Mouse (Mus musculus) brain, embryonic 18.5 days (tissue): Measurements from ENCODE around the gene Adora2b.
"Not testable (repeated sequence)": the region's sequence is repeated elsewhere in the genome, so short reads cannot be mapped to it uniquely, and the experiment has no call there.

Source experiments
- DNase-seq: peaks from one replicate; pipeline ENCODE4 v3.0.0-alpha.2; 2012; ENCODE audit warnings: low read depth, low spot score

Adora2b gene

DNA sequence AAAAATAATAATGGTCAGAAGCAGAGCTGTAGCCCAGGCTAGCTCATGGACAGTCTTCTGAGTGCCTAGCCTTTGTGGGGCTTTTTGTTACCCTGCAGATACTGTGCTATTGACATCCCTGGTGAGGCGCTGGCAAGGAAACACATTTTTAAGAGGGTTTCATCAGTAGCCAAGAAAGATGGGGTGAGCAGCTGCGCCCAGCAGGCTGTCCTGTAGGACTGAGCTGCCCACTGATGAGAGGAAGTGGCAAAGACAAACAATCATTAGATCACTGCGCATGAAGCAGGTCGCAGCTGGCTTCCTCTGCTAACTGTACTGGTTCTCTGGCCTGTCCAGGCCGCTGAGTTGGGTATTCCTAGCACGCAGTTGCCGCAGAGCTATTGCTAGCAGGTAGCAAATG lies 14.8 kb downstream of the Adora2b start:
- DNase-seq: no peak

DNA sequence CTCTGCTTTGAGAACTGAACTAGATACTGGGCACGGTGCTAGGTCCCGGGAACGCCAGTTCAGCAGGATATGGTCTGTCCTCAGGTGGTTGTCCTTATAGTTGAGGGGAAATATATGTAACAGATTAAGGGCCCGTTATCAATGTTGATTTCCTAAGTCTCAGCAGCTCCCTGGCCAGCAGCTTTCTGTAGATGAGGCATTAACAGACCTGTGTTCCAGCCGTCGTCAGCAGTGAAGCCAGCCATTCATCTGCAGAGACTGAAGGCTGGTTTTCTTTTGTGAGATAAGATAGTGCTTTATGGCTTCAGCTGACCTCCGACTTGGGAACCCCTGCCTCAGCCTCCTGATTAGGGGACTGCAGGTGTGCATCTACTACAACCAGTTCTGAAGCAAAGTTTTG lies 15.2 kb downstream of the Adora2b start:
- DNase-seq: no peak

DNA sequence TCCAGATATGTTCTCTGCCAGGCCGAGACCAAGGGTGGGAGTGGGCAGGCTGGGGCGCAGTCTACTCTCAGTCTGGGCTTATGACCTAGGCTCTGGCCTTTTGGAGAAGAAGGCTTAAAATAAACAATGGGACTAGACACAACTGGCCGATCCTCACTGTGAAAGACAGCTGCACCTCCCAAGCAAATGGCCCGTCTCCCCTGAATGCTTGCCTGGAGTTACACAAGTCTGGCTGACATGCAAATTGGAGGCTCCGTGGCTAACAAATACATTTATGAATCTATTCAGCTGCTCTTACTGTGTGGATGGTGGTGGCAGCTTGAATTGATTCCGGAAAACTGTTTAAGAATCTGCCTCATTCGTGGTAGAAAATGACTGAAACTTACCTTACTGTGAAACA lies 16.9 kb downstream of the Adora2b start:
- no peak for DNase-seq

DNA sequence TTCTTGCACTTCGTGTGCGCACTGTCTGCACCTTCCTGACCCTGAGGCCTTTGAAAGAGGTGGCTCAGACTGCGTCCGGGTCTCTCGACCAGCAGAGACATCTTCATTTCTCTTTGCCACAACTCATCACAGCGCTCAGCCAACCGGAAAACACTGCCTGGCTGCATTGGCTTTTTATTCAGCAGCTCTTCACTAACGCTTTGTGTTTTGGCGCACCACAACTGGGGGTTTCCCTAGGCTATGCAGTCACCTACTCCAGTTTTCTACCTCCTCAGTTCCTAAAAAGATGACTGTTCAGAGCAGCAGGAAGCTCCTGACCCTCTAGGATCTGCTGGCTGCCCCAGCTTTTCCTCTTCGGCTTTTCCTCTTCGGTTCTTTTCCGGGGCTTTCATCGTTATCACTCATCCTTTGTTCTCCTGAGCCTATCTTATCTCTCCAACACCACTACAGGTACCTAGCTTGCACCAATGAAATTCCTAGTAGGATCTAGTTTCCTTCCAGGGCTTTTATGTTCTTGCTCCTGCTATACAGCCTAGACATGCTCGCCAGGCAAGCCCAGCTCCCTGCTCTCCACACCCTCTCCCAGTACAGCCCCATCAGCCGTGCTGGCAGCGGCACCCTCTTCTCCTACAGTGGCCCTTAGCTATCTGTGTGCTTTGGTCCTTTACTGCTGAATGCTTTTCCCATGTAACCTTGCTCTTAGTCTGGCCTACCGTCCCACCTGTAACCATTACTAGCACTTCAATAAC lies 17.9 kb downstream of the Adora2b start:
- no peak for DNase-seq

DNA sequence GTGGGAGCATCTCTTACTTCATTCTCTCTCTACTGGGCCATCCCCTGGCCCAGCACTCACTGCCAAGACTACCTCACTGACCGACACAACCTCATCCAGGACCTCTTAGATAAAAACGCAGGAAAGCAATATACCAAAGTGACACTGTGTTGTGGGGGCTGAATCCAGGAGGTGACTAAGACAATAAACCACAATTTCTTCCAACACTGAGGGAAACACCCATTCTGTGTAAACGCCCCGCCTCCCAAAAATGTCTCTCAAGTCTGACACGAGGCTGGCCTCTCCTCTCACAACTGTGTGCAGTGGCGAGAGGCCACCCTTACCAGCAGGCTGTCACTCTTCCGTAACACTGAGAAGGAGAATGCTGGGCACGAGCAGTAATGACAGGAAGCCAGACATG lies 19.6 kb downstream of the Adora2b start:
- no peak for DNase-seq

DNA sequence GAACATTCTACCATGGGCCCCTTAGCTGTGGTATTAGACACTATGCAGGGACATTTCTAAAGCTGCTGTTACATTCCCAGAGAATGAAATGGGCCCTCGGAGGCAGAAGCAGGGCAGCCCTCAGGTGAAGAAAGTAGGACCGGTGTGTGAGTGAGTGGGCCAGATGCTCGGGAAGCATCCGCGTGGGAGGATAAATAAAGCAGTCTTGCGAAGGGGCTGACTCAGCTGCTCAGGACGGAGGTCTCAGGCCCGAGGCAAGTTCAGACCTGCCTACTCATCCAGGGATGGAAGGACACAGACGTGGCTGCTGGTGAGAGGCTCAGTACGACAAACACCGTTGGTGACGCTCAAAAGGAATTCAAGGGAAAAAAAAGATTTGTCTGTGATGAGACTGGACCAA lies 20.3 kb downstream of the Adora2b start:
- DNase-seq: no peak

DNA sequence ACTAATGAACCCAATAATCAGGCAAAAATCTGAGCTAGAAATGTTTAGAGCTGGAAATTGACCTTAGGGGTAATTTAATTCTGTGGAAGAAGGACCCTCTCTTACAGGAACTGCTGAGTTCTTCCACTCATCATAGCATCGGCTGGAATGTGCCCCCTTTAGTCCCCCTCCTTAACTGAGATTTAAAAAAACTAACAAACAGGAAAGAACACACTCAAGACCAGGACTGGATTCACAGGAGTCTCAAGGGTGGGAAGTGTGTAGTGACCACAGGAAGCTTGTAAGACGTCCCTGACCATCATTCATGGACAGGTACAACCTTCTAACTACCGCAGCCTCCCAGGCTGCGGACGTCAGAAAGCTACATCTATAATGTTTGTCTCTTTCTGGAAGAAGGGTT lies 22.1 kb downstream of the Adora2b start:
- no peak for DNase-seq

DNA sequence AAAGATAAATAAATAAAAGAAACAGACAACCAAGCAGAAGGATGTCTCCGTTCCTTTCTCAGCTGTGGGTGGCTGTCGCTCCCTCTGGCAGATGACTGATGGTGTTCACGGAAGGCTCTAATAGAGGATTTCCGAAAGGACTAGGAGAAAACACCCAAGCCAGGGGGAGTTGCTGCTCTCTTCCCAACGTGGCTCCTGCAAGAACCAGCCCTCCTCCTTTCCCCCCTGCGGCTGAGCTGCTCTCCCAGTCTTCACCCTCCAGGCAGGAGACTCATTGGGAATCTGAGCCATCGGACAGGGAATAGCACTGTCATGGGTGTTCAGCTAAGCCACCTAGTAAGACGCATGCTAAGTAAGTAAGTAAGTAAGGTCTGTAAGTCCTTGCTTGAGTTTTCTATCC lies 28.3 kb downstream of the Adora2b start:
- no peak for DNase-seq

DNA sequence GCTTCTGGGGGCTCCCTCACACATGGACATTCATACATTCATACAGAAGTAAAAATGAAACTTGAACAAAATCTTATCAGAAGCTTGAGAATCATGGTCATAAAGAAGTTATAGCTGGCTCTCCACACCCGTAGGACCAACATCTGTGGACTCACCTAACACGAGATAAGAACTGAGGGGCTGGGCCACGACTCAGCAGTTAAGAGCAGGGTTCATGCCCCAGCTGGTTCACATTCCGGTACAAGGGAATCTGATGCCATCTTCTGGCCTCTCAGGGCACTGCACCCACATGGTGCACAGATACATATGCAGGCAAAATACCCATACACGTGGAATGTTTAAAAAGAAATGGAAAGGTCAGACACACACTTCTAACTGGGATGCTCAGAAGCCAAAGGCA lies 29.2 kb downstream of the Adora2b start:
- DNase-seq: no peak

DNA sequence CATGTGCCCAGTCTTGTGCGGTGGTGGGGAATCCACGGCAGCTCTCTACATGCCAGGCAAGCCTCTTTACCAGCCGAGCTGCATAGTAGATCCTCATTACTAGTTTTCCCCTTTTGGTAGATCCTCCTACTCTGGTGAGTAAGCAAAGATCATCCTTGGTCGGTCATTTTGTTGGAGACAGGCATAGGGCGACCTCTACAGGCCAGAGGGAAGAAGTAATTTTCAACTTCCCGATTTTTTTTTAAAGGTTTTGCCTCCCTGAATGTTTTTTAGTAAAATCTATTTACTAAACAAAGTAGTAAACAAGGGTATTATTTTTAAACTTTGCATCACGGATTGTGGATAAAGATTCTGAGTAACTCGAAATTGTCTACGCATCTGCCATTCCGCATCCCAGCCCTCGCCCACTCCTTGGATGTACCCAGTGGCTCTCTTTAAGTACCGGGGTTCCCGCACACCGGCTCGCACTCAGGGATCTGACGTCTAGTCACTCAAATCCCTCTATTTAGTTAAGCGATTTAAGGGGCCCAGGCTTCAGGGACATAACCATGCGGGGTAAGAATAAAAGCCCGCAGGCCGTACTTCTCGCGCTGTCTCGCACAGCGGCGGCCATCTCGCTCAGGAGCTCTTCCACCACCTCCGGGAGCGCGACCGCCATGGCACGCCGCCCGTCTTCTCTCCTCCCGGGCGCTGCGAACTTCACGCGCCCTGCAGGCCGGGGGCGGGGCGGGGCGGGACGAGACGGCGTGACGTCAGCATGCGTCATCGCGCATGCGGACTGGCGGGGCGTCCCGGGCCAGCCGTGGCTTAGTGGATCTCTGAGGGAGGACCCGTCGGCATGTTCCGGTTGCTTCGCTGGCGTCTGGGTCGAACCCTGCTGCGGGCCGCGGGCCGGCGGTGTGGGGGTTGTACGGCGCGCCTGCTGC lies 32.2 kb downstream of the Adora2b start, which contains the start of the genes Zswim7 and Ttc19:
Gene Zswim7 (minus strand): TSS at position 701 of the 926 bp plus-strand sequence.
Gene Ttc19 (plus strand): TSS at position 799 of the 926 bp plus-strand sequence.
- peak; percentile 80 for DNase-seq

DNA sequence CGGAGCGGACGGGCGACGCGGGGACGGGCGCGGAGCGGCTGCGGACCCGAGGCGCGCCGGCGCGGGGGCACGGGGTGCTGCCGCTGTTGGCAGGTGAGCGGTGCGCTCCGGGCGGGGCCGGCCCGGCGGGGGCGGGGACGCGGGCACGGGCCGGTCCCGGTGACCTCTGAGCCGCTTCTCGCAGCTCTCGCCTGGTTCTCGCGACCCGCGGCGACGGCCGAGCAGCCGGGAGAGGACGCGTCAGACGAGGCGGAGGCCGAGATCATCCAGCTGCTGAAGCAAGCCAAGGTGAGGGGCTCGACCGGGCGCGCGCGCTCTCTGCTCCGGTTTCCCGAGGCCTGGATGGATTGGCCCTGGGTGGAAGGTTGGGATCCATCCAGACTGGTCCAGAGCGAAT lies 32.8 kb downstream of the Adora2b start:
- DNase-seq: no peak

DNA sequence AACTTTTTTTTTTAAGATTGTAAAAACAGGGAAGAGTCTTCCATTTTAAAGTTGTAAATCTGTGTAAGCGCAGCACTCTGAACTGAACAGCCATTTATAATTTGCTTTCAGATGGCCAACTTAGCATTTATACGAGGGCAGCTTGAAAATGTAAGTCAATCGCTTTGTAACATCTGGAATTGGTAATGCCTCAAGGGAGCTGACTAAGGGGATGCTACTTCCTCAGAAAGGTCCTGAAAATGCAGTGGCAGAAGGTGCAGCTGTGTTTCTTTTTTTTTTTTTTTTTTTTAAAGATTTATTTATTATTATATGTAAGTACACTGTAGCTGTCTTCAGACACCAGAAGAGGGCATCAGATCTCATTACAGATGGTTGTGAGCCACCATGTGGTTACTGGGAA lies 35.2 kb downstream of the Adora2b start:
- not testable (repeated sequence) for DNase-seq

DNA sequence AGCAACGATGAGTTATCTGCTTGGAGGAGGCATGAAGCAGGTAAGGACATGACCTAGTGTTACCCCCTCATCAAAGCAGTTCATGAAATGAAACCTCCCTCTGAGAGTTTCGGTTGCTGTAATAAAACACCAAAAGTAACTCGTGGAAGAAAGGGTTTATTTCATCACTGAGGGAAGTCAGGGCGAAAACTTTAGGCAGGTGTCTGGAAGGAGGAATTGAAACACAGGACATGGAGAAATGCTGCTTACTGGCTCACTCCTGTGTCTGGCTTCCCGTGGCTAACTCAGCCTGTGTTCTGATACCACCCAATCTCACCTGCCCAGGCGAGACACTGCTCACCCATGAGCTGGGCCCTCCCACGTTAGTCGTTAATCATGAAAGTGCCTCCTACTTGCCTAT lies 36.2 kb downstream of the Adora2b start:
- no peak for DNase-seq

DNA sequence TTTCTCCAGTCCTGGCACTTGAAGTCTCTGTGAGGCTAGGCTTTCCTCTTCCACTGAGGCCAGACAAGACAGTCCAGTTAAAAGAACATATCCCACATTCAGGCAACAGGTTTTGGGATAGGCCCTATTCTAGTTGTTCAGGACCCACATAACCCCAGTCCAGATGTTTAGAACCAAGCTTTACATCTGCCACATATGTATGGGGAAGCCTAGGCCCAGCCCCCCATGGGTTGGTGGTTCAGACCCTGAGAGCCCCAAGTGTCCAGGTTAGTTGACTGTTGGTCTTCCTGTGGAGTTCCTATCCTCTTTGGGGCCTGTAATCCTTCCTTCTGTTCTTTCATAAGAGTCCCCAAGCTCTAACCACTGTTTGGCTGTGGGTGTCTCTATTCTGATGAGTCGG lies 38.9 kb downstream of the Adora2b start:
- no peak for DNase-seq

DNA sequence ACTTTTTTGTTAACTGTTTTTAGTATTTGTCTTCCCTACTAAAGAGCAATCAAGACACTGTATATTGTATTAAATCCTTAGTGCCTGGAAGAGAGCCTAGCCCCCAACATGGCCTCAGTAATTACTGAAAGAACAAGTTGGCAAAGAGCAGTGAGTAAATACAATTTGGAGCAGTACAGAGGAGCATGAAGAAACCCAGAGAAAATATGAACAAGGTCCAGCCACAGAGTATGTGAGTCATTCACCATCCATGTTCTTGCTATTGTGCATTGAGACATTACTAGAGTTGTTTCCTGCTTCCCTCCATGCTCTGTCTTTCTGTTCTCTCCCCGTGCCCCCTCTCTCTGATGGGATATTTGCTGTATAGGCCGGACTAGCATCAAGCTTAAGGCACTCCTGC lies 45.3 kb downstream of the Adora2b start:
- no peak for DNase-seq

DNA sequence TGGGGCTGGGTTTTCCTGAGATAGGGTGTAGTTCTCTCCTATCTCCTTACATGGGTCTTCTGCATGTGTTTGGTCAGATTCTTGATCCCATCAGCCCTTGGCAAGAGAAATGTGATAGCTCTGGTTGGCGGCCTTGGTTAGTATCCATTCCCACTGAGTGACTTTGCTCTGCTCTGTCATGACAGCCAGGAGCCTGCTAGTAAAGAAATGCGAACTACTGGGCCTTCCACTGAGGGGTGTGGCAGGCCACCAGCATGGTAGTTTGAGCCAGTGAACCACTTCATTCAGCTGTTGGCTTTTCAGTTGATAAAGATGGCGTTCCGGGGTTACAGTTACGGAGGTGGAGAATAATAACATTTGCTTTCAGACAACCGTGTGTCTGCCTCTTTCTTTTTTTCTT lies 50.1 kb downstream of the Adora2b start:
- DNase-seq: no peak

DNA sequence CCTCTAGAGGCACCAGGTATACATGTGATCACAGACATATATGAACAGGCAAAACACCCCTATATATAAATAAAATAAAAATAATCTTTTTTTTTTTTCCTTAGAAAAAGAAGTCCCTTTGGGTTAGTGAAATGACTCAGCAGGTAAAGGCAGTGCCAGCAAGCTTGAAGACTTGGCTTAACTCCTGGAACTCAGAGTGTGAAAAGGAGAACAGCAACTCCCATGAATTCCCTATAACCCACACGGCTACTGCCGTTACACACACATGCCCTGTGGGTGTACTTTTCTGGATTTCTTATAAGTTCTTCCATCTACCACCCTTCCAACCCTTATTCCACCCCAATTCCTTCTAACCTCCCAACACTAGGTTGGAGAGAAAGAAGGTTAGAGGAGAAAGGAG lies 57.1 kb downstream of the Adora2b start:
- no peak for DNase-seq

DNA sequence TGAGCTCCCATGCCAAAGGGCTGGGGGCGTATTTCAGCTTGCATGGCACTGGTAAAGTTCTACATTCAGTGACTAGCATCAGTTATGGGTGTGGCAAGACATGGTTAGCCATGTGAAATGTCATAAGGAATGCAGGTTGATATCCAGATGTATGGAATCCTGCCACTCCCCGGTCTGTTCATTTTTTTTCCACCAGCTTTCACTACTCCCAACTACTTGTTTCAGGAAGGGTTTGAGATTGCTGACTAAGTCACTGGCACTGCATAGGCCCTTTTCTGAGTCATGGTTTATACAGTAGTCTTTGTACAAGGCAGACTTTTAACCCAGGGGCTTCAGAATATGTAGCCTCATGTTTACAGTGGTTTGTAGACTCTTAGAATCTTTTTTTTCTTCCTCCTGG lies 60.5 kb downstream of the Adora2b start:
- DNase-seq: no peak

DNA sequence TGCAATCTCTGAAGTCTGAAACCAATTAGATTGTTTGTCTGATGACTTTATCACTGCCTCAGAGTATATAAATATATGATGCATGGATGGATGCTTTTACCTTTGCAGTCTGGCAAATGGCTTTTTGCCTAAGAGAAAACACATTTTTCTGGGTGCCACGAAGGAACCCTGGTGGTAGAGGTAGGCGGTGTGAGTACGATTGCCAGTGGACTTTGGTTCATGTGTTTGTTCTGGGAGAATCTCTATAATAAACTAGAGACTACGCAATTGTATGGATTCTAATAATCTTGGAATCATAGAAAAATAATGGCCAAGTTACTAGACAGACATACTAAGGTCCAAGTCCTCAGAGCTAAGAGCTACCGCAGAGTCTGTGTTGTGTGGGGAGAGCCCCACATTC lies 66.2 kb downstream of the Adora2b start:
- no peak for DNase-seq
